Mouse (Mus musculus) c-Kit-positive CD71-negative TER-119-negative erythroid progenitor cells, embryonic 14.5 days (primary cell): ENCODE measurements around the gene Vipas39.

Experiments used
- DNase-seq: peaks from one replicate; pipeline ENCODE4 v3.0.0-alpha.2; 2013; ENCODE audit warnings: low read depth

Vipas39 gene

DNA sequence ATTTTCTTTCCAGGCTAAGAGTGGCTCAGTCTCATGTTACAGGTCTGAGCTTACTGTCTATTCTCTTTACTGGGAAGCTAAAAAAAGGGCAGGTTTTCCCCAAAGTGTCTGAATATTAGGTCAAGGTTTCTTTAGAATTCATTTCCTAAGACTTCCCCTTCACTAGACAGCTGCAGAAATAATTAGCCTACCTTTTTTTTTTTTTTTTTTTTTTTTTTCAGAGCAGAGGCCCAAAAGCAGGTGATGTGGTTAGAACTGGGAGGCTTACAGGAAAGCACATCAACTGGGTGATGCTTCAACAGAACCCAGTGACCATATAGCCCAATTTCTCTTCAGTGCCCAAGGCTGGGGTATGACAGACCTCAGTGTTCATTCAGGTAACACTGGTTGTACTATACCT, 69.7 kb downstream of the Vipas39 start:
- DNase-seq: no peak

DNA sequence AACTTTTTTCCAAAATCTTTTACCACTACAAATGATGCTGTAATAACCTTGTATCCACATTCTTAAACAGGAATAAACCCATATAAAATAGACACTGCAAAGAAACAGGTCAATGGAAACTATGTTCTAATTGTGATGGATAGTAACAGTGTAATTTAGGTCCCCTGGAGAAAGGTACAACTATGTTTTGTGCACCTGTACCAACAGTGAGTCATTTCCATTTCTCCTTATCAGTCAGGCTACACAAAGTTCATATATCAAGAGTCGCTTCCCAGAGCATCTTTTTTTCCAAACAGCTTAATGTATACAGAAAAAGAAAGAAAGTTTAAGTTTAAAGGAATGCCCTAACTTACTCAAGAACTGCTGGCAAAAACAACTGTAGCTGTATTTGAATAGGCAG, 71.0 kb downstream of the Vipas39 start:
- DNase-seq: no peak

DNA sequence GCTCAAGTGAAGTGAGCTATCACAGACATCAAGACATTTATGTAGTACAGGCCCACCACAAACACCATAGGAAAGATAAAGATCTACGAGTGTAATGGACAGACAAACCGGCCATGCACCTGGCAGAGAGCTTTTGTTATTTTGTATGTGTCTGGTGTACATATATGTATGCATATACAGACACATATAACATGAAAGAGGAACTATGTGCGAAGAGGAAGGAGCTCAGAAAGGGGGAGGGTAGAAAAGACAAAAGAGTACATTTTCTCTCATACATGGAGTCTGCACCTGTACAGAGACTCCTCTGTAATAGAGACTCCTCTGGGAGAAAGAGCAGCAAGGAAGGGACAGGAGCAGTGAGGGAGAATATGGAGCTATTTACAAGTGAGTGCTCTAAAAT, 73.0 kb downstream of the Vipas39 start:
- DNase-seq: no peak
